Mouse (Mus musculus) hindbrain, embryonic 15.5 days (tissue): ENCODE results near the gene Gm47841. TPM values are rescaled to one million over a fixed set of nuclear protein-coding genes. Genes with fewer than 3 reads are reported as not detected.

Experiments used
- ATAC-seq: fragments of 200-750 bp; cut with Nextera tagmentation; 2 replicates; pipeline ENCODE4 v1.8.0; 2017; ENCODE audit warnings: low read depth, moderate number of reproducible peaks, moderate TSS enrichment; ENCODE audit not compliant: low FRiP score
- H3K27ac ChIP-seq: fragments of 300-500 bp; sonication (generic); replicated peaks from 2 replicates; pipeline ENCODE4 v1.5.1; 2015; ENCODE audit warnings: mild to moderate bottlenecking, inconsistent platforms
- H3K27me3 ChIP-seq: fragments of 300-500 bp; sonication (generic); 2 replicates; pipeline ENCODE4 v1.6.1; 2015; ENCODE audit warnings: control low read depth, inconsistent platforms
- H3K36me3 ChIP-seq: fragments of 300-500 bp; sonication (generic); 2 replicates; pipeline ENCODE4 v1.6.1; 2015; ENCODE audit warnings: control low read depth, inconsistent platforms
- H3K4me1 ChIP-seq: fragments of 300-500 bp; sonication (generic); replicated peaks from 2 replicates; pipeline ENCODE4 v1.6.1; 2015; ENCODE audit warnings: control low read depth, inconsistent platforms
- H3K4me2 ChIP-seq: fragments of 300-500 bp; sonication (generic); 2 replicates; pipeline ENCODE4 v1.6.1; 2015; ENCODE audit warnings: moderate library complexity, mild to moderate bottlenecking, inconsistent platforms
- H3K4me3 ChIP-seq: fragments of 300-500 bp; sonication (generic); 2 replicates; pipeline ENCODE4 v1.5.1; 2015; ENCODE audit warnings: mild to moderate bottlenecking, inconsistent platforms
- H3K9ac ChIP-seq: fragments of 300-500 bp; sonication (generic); 2 replicates; pipeline ENCODE4 v1.6.1; 2015; ENCODE audit warnings: inconsistent platforms
- H3K9me3 ChIP-seq: fragments of 300-500 bp; sonication (generic); 2 replicates; pipeline ENCODE4 v1.6.1; 2016; ENCODE audit warnings: control low read depth, inconsistent platforms
- WGBS: fragments of 180-500 bp; shearing (Covaris S2); methylation state at CpG from one replicate; pipeline ENCODE4 v1.1.7; 2015; 5-methylcytosine and 5-hydroxymethylcytosine counted together
- polyA plus RNA-seq: library from polyadenylated mRNA; unstranded; fragments of >200 nt; fragmentation: Nextera tagmentation; extraction: Ambion mirVana; gene quantifications from 2 replicates; pipeline ENCODE4 v1.2.1, GENCODE M21; 2015

The Gm47841 gene
- polyA plus RNA-seq, 1 experiment from 2014 or later: not detected

DNA sequence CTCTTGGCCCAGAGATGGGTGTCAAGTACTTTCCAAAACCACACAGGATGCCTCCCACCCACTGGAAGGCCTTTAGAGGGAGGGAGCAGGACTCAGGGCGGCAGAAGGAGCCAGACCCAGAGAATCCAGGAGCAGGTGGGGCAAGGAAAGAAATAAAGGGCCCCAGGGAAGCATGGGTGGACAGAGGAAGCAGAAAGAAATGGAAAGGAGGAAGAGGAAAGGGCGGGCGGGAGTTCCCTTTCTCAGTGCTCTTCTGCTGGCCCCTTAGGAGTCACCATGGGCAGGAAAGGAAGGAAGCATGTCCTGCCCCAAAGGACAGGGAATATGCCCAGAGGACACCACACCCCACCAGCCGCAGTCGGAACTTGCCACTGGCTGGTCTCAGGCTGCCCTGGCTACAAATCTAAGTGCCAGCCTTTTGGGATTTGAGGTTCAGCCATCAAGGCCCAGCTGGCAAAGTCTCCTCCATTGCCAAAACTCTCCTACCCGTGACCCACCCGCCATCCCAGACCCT lies 33.9 kb upstream of the Gm47841 start:
- Histone ChIP-seq H3K9me3 (no peaks in the 10 kb centered on the region), H3K4me3 (no peak overlapping the region), H3K27ac (no peak overlapping the region), H3K4me2 (no peak overlapping the region), H3K36me3 (no peaks in the 10 kb centered on the region), H3K4me1 (peaks cover 26% of the 10 kb centered on the region), H3K9ac (no peak overlapping the region), H3K27me3 (no peaks in the 10 kb centered on the region)
- no peak for ATAC-seq
- WGBS: 63% methylated on average over 7 of the region's 7 CpGs

GRCm38 (mm10) chr15:101080031-101080520 lies 32.9 kb upstream of the Gm47841 start:
- 65% methylated on average over 9 of the region's 9 CpGs for WGBS
- Histone ChIP-seq H3K36me3 (no peaks in the 10 kb centered on the region), H3K9ac (no peak overlapping the region), H3K4me3 (no peak overlapping the region), H3K9me3 (no peaks in the 10 kb centered on the region), H3K4me2 (no peak overlapping the region), H3K4me1 (peaks cover 36% of the 10 kb centered on the region), H3K27ac (no peak overlapping the region), H3K27me3 (no peaks in the 10 kb centered on the region)
- ATAC-seq: no peak

GRCm38 (mm10) chr15:101078731-101079156 lies 31.5 kb upstream of the Gm47841 start:
- peak overlapping the region; percentile 70 for H3K9ac ChIP-seq
- no peaks in the 10 kb centered on the region for H3K36me3 ChIP-seq
- H3K27me3 ChIP-seq: no peaks in the 10 kb centered on the region
- peak overlapping the region; percentile 65 for H3K27ac ChIP-seq
- no peaks in the 10 kb centered on the region for H3K9me3 ChIP-seq
- WGBS: 2% methylated on average over 29 of the region's 30 CpGs
- ATAC-seq: peak; percentile 64
- peak overlapping the region; percentile 89 for H3K4me2 ChIP-seq
- H3K4me3 ChIP-seq: peak overlapping the region; percentile 68
- peaks cover 37% of the 10 kb centered on the region for H3K4me1 ChIP-seq

- H3K27me3 ChIP-seq: no peaks in the 10 kb centered on the region
- H3K4me3 ChIP-seq: peak within 1 kb of the TSS; percentile 68
- ATAC-seq: 0 out of 2 replicates have a peak, but pooled peaks have one; percentile 16
- H3K9ac ChIP-seq: peak within 1 kb of the TSS; percentile 70
- peaks cover 37% of the 10 kb centered on the region for H3K4me1 ChIP-seq
- no peaks in the 10 kb centered on the region for H3K9me3 ChIP-seq
- H3K27ac ChIP-seq: peak within 1 kb of the TSS; percentile 65
- H3K36me3 ChIP-seq: no peaks in the 10 kb centered on the region
- WGBS: under 1% methylated on average over 39 of the region's 96 CpGs
- H3K4me2 ChIP-seq: peak within 1 kb of the TSS; percentile 89
These were observed 30.9 kb upstream of the Gm47841 start, which contains the start of gene Fignl2 for GRCm38 (mm10) chr15:101077813-101078730. Fignl2 (minus strand) TSS chr15:101078567.

- Histone ChIP-seq H3K27me3 (no peaks in the 10 kb centered on the region), H3K4me3 (peak overlapping the region; percentile 68), H3K9ac (peak overlapping the region; percentile 70), H3K36me3 (no peaks in the 10 kb centered on the region), H3K27ac (peak overlapping the region; percentile 65), H3K4me2 (peak overlapping the region; percentile 89), H3K9me3 (no peaks in the 10 kb centered on the region), H3K4me1 (peaks cover 37% of the 10 kb centered on the region)
- WGBS: 2% methylated on average over 34 of the region's 34 CpGs
- ATAC-seq: peak; percentile 45; the same call in 1 of the 2 replicates
These were observed 30.0 kb upstream of the Gm47841 start for GRCm38 (mm10) chr15:101077001-101077812.

GRCm38 (mm10) chr15:101076071-101077000 lies 29.1 kb upstream of the Gm47841 start:
- Histone ChIP-seq H3K4me2 (peak overlapping the region; percentile 89), H3K4me1 (peaks cover 37% of the 10 kb centered on the region), H3K27ac (peak overlapping the region; percentile 65), H3K36me3 (no peaks in the 10 kb centered on the region), H3K9me3 (no peaks in the 10 kb centered on the region), H3K4me3 (peak overlapping the region; percentile 68), H3K27me3 (no peaks in the 10 kb centered on the region), H3K9ac (peak overlapping the region; percentile 70)
- 0 out of 2 replicates have a peak, but pooled peaks have one; percentile 16 for ATAC-seq
- 6% methylated on average over 25 of the region's 26 CpGs for WGBS

DNA sequence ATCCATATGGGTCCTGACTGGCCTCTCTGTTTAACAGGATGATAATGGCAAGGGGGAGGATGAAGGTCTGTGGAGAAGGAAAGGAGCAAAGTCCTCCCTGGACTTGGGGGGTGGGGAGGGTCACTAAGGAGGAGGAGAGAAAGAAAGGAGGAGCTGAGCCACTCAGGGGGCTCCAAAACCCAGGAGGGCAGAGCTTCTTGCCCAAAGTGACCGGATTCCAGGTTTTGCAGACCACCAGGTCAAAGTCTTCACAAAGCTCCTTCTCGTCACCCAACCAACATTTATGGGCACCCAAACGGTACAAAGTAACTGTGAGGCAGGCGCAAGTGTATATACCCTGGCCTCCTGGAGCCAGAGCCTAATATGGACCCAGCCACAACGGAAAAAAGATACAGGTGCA lies 28.5 kb upstream of the Gm47841 start:
- Histone ChIP-seq H3K4me1 (peaks cover 40% of the 10 kb centered on the region), H3K27ac (peak overlapping the region; percentile 65), H3K4me3 (peak overlapping the region; percentile 68), H3K9me3 (no peaks in the 10 kb centered on the region), H3K4me2 (peak overlapping the region; percentile 89), H3K27me3 (no peaks in the 10 kb centered on the region), H3K36me3 (no peaks in the 10 kb centered on the region), H3K9ac (no peak overlapping the region; the same call in 1 of the 2 replicates)
- WGBS: 20% methylated on average over 5 of the region's 5 CpGs
- no peak for ATAC-seq

DNA sequence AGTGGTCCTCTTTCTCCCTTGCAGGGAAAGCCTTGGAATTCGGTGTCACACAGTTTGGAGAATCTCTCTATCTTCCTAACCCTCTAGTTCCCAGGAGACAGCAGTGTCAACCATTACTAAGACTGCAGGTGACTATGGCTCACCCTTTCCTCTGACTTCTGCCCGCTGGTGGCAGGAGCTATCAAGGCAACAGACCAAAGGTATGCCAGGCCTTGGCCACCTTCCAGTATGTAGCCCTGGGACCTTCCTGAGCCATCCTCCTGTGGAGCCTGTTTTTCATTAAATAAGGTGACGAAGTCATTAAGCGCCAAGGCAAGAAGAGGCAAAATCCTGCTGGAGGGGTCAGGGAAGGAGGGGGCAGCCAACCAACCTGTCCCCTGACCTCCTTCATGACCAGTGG lies 28.0 kb upstream of the Gm47841 start:
- 67% methylated on average over 4 of the region's 4 CpGs for WGBS
- no peaks in the 10 kb centered on the region for H3K27me3 ChIP-seq
- H3K4me3 ChIP-seq: no peak overlapping the region
- H3K4me1 ChIP-seq: peaks cover 45% of the 10 kb centered on the region
- H3K36me3 ChIP-seq: no peaks in the 10 kb centered on the region
- ATAC-seq: no peak
- no peaks in the 10 kb centered on the region for H3K9me3 ChIP-seq
- 0 out of 2 replicates have a peak overlapping the region, but pooled peaks have one; percentile 89 for H3K4me2 ChIP-seq
- H3K9ac ChIP-seq: no peak overlapping the region
- H3K27ac ChIP-seq: no peak overlapping the region

- no peaks in the 10 kb centered on the region for H3K36me3 ChIP-seq
- no peak for ATAC-seq
- no peak overlapping the region for H3K27ac ChIP-seq
- no peak overlapping the region for H3K9ac ChIP-seq
- no peaks in the 10 kb centered on the region for H3K9me3 ChIP-seq
- no peak overlapping the region for H3K4me3 ChIP-seq
- H3K27me3 ChIP-seq: no peaks in the 10 kb centered on the region
- no peak overlapping the region for H3K4me2 ChIP-seq
- peaks cover 56% of the 10 kb centered on the region for H3K4me1 ChIP-seq
- 65% methylated on average over 5 of the region's 5 CpGs for WGBS
These were observed 26.9 kb upstream of the Gm47841 start for GRCm38 (mm10) chr15:101074067-101074466.

DNA sequence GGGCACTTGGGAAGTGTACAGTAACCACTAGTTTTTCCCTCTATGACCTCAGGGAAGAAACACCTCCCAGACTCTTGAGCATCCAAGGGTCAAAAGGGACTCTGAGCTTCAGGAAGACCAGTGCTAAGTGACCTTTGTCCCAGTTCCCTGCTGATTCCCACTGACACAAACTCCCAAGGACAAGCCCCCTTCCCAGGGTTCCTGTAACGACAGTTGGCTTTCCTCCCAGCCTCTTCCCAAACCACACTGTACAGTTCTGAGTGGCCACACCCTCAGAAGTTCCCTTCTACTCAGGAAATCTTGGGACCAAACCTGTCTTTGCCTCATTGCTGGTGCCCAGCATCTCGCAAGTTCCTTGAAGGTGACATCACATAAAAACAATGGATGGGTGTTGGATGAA lies 25.5 kb upstream of the Gm47841 start:
- WGBS: 59% methylated on average over 2 of the region's 2 CpGs
- H3K27ac ChIP-seq: no peak overlapping the region
- H3K27me3 ChIP-seq: no peaks in the 10 kb centered on the region
- H3K4me1 ChIP-seq: peaks cover 53% of the 10 kb centered on the region
- H3K9me3 ChIP-seq: no peaks in the 10 kb centered on the region
- H3K4me2 ChIP-seq: no peak overlapping the region
- no peak for ATAC-seq
- H3K9ac ChIP-seq: no peak overlapping the region
- H3K4me3 ChIP-seq: no peak overlapping the region
- no peaks in the 10 kb centered on the region for H3K36me3 ChIP-seq

GRCm38 (mm10) chr15:101070762-101071161 lies 23.6 kb upstream of the Gm47841 start:
- 43% methylated on average over 5 of the region's 5 CpGs for WGBS
- H3K4me2 ChIP-seq: no peak overlapping the region
- H3K27me3 ChIP-seq: no peaks in the 10 kb centered on the region
- peaks cover 52% of the 10 kb centered on the region for H3K4me1 ChIP-seq
- no peak overlapping the region for H3K27ac ChIP-seq
- no peak overlapping the region for H3K9ac ChIP-seq
- no peaks in the 10 kb centered on the region for H3K36me3 ChIP-seq
- no peaks in the 10 kb centered on the region for H3K9me3 ChIP-seq
- H3K4me3 ChIP-seq: no peak overlapping the region
- ATAC-seq: no peak
